Mouse (Mus musculus): ENCODE data around the gene Crybb1.

Crybb1 gene

DNA sequence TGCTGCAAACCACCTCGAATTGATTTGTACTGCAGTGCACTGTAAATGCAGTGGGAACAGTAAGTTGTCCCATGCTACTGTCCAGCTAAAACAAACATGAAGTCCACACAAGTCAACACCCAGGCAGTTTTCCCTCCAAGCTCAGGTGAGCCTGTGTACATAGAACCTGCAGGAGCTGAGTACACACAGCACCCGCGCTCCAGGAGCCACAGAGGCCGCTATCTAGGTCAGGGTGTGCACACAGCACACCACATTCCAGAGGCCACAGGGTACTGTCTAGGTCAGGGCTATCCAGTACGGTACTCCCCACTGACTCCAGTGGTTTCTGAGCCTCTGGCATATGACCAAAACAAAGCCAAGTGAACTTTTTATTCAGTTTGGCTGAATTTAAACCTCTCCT, 46.7 kb downstream of the Crybb1 start:
- no peak for DNase-seq (ENCODE audit: low read depth, low spot score)

- DNase-seq (ENCODE audit: low read depth, low spot score), result no peak
Observed at GRCm38 (mm10) chr5:112305842-112306241, 50.2 kb downstream of the Crybb1 start.

DNA sequence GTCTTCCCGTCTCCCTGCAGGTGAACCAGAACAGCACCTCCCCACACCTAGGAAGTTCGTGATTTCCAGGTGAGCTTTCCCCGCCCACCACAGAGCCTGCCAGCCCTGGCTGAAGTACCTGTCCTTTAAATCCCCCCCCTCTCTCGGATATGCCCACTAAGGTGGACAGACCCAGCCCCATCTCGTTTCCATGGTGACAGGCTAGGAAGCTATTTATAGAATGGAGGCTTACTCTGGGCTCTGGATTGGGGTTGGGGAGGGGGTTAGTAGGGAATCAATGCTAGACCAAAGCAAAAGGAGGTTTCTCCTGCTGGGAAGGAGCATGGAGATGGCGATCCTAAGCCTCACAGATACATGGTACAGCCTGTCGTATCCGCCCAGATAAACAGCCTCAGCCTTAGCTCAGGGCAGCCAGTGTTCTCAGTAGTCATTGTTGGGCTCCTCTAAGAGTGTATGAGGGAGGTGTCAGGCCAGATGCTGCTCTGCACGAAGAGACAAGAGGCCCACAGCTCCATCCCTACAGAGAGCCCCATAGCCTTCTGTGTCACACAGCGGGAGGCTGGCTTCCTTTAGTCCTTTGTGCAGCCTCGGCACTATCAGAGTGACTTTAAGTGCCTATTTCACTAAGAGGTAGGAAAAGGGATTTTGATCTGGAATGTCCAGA, 57.7 kb downstream of the Crybb1 start:
- no peak for DNase-seq (ENCODE audit: low read depth, low spot score)

DNA sequence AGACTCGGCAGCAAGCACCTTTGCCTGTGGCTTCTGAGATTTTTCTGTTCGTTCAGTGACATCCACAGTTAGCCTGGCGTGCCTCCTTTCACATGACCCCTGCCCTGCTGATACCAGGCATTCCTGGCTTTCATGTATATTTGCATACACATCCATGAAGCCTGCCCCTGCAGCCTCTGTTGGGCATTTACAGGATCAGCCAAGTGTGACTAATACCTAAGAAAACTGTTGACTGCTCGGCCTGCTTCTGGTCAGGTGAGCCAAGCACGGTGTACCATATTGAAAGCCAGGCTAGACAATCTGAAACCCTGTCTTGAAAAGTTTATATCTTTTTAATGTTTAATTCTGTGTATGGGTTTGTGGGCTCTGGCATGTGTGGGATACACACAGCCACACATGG, 60.9 kb downstream of the Crybb1 start:
- DNase-seq (ENCODE audit: low read depth, low spot score), result no peak

DNA sequence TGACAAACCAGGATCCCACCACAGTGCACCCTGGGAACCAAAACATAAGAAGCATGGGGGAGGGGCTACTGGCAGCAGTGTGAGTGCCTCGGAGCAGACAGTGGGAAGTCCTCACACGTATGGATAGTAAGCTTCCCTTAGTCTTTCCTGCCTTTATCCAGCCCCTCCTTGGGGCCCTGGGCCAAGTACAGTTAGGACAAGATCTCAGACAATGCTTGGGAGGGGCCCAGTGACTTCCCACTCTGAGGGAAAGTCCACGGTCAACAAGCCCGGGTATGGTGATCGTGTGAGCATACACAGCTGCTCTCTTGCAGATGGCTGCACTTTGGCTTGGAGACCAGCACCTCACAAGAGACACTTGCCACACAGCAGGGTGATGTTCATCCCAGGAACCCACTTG, 61.7 kb downstream of the Crybb1 start:
- no peak for DNase-seq (ENCODE audit: low read depth, low spot score)

All from telencephalon, adult 2 months (tissue).